Mouse (Mus musculus) myocyte (in vitro differentiated cells): ENCODE measurements around the gene Zfp36l1. TPM values are rescaled to one million over a fixed set of nuclear protein-coding genes. Genes with fewer than 3 reads are reported as not detected.
A peak's percentile ranks its signal among the peaks of the same experiment; 100 is the strongest.

ENCODE experiments used
- H3K27me3 ChIP-seq: one replicate; pipeline ENCODE4 v1.6.1; 2011; ENCODE audit not compliant: control insufficient read depth, insufficient read depth, insufficient read length
- H3K36me3 ChIP-seq: one replicate; pipeline ENCODE4 v1.6.1; 2011; ENCODE audit not compliant: control insufficient read depth, insufficient read depth
- H3K4me2 ChIP-seq: one replicate; pipeline ENCODE4 v1.6.1; 2011; ENCODE audit warnings: low read depth, control low read depth
- H3K4me3 ChIP-seq: one replicate; pipeline ENCODE4 v1.5.1; 2011; ENCODE audit warnings: mild to moderate bottlenecking, control low read depth, moderate library complexity
- H3K79me2 ChIP-seq: one replicate; pipeline ENCODE4 v1.6.1; 2011; ENCODE audit not compliant: control insufficient read depth, insufficient read depth
- H3ac ChIP-seq: one replicate; pipeline ENCODE4 v1.6.1; 2011; ENCODE audit not compliant: control insufficient read depth, insufficient read length
- CEBPB ChIP-seq: IDR thresholded peaks from 2 replicates; pipeline ENCODE4 v1.6.1; 2011; ENCODE audit warnings: mild to moderate bottlenecking, moderate library complexity; ENCODE audit not compliant: poor library complexity, insufficient read depth, severe bottlenecking
- E2F4 ChIP-seq: IDR thresholded peaks from one replicate; pipeline ENCODE4 v1.6.1; 2011; ENCODE audit warnings: mild to moderate bottlenecking, control low read depth, moderate library complexity; ENCODE audit not compliant: insufficient read depth
- MAX ChIP-seq: IDR thresholded peaks from one replicate; pipeline ENCODE4 v1.6.1; 2011; ENCODE audit warnings: low read depth, mild to moderate bottlenecking, control low read depth
- MYOD1 ChIP-seq, 3 experiments: IDR thresholded peaks; one replicate each; pipeline ENCODE4 v1.6.1; 2011; ENCODE audit warnings: control low read depth in 2 of 3, low read depth in 2 of 3, mild to moderate bottlenecking in 2 of 3, moderate library complexity in 1 of 3; ENCODE audit not compliant: insufficient read length in 2 of 3, control insufficient read depth in 1 of 3
- MYOG ChIP-seq, 3 experiments: IDR thresholded peaks; one replicate each; pipeline ENCODE4 v1.6.1; 2011; ENCODE audit warnings: control low read depth in 2 of 3, low read depth in 2 of 3, mild to moderate bottlenecking in 2 of 3; ENCODE audit not compliant: insufficient read length in 2 of 3, control insufficient read depth in 1 of 3, insufficient read depth in 1 of 3
- POLR2A ChIP-seq: IDR thresholded peaks from one replicate; pipeline ENCODE4 v1.6.1; 2011; ENCODE audit warnings: low read depth, mild to moderate bottlenecking, control low read depth, moderate library complexity; ENCODE audit not compliant: insufficient read length
- POLR2AphosphoS2 ChIP-seq: IDR thresholded peaks from one replicate; pipeline ENCODE4 v1.6.1; 2011; ENCODE audit warnings: low read depth, control low read depth; ENCODE audit not compliant: insufficient read length
- REST ChIP-seq: IDR thresholded peaks from one replicate; pipeline ENCODE4 v1.6.1; 2011; ENCODE audit warnings: mild to moderate bottlenecking, control low read depth, moderate library complexity; ENCODE audit not compliant: insufficient read depth, insufficient read length
- SRF ChIP-seq: IDR thresholded peaks from one replicate; pipeline ENCODE4 v1.6.1; 2011; ENCODE audit warnings: low read depth; ENCODE audit not compliant: control insufficient read depth, insufficient read length
- TCF12 ChIP-seq: IDR thresholded peaks from one replicate; pipeline ENCODE4 v1.6.1; 2011; ENCODE audit warnings: mild to moderate bottlenecking, control low read depth; ENCODE audit not compliant: poor library complexity, insufficient read depth, severe bottlenecking
- TCF3 ChIP-seq: IDR thresholded peaks from one replicate; pipeline ENCODE4 v1.6.1; 2011; ENCODE audit warnings: low read depth, control low read depth; ENCODE audit not compliant: insufficient read length
- USF1 ChIP-seq: IDR thresholded peaks from one replicate; pipeline ENCODE4 v1.6.1; 2011; ENCODE audit warnings: low read depth, mild to moderate bottlenecking, control low read depth, moderate library complexity
- polyA plus RNA-seq: library from polyadenylated mRNA; unstranded; fragments of >200 nt; fragmentation: generic; extraction: Trizol; gene quantifications from one replicate; pipeline ENCODE4 v1.2.1, GENCODE M21; 2012; ENCODE audit warnings: missing spikeins

Zfp36l1 gene
- polyA plus RNA-seq, 1 experiment = 35.7 TPM

- Histone ChIP-seq H3K27me3 (no peaks in the 10 kb centered on the region), H3ac (no peak overlapping the region), H3K79me2 (no peaks in the 10 kb centered on the region), H3K4me3 (no peak overlapping the region), H3K36me3 (no peaks in the 10 kb centered on the region), H3K4me2 (no peak overlapping the region)
- TF ChIP-seq MYOG (IDR thresholded peaks at IDR 0.05; ENCODE audit: control insufficient read depth in 1 of 3, insufficient read depth in 1 of 3, insufficient read length in 2 of 3, low read depth in 2 of 3) = peak in 1 of 3 experiments; percentile 26
- no peak for TF ChIP-seq POLR2A
- TF ChIP-seq TCF3 = no peak
- TF ChIP-seq MYOD1 (IDR thresholded peaks at IDR 0.05; ENCODE audit: control insufficient read depth in 1 of 3, insufficient read length in 2 of 3, low read depth in 2 of 3) = peak in 1 of 3 experiments; percentile 66
These were observed 30.1 kb downstream of the Zfp36l1 start for GRCm38 (mm10) chr12:80082730-80083129.

- Histone ChIP-seq H3K36me3 (no peaks in the 10 kb centered on the region), H3K79me2 (no peaks in the 10 kb centered on the region), H3K27me3 (no peaks in the 10 kb centered on the region), H3ac (no peak overlapping the region), H3K4me2 (no peak overlapping the region), H3K4me3 (no peak overlapping the region)
- TF ChIP-seq SRF = no peak
- no peak for TF ChIP-seq REST
- no peak for TF ChIP-seq MYOG (IDR thresholded peaks at IDR 0.05; ENCODE audit: control insufficient read depth in 1 of 3, insufficient read depth in 1 of 3, insufficient read length in 2 of 3, low read depth in 2 of 3)
- TF ChIP-seq MAX = no peak
- TF ChIP-seq TCF12 = no peak
- TF ChIP-seq E2F4 = no peak
- TF ChIP-seq POLR2AphosphoS2 = no peak
- TF ChIP-seq CEBPB = no peak
- no peak for TF ChIP-seq USF1
- TF ChIP-seq POLR2A = no peak
- no peak for TF ChIP-seq TCF3
- no peak for TF ChIP-seq MYOD1 (IDR thresholded peaks at IDR 0.05; ENCODE audit: control insufficient read depth in 1 of 3, insufficient read length in 2 of 3, low read depth in 2 of 3)
These were observed 31.4 kb downstream of the Zfp36l1 start for GRCm38 (mm10) chr12:80081440-80081839.

- Histone ChIP-seq H3K4me2 (no peak overlapping the region), H3K79me2 (no peaks in the 10 kb centered on the region), H3K4me3 (no peak overlapping the region), H3K27me3 (no peaks in the 10 kb centered on the region), H3ac (no peak overlapping the region), H3K36me3 (no peaks in the 10 kb centered on the region)
- no peak for TF ChIP-seq POLR2AphosphoS2
- no peak for TF ChIP-seq TCF12
- peak in 1 of 3 experiments; percentile 29 for TF ChIP-seq MYOG (IDR thresholded peaks at IDR 0.05; ENCODE audit: control insufficient read depth in 1 of 3, insufficient read depth in 1 of 3, insufficient read length in 2 of 3, low read depth in 2 of 3)
These were observed 32.9 kb downstream of the Zfp36l1 start for GRCm38 (mm10) chr12:80079937-80080336.

- H3ac ChIP-seq = no peak overlapping the region
- no peak overlapping the region for H3K4me3 ChIP-seq
- H3K79me2 ChIP-seq = no peaks in the 10 kb centered on the region
- no peaks in the 10 kb centered on the region for H3K36me3 ChIP-seq
- H3K27me3 ChIP-seq = no peaks in the 10 kb centered on the region
- TF ChIP-seq E2F4 (no peak), MYOD1 (IDR thresholded peaks at IDR 0.05; ENCODE audit: control insufficient read depth in 1 of 3, insufficient read length in 2 of 3, low read depth in 2 of 3) (no peak)
- no peak overlapping the region for H3K4me2 ChIP-seq
These were observed 38.5 kb downstream of the Zfp36l1 start for GRCm38 (mm10) chr12:80074331-80074730.

GRCm38 (mm10) chr12:80070534-80071287 lies 42.1 kb downstream of the Zfp36l1 start:
- no peak overlapping the region for H3K4me3 ChIP-seq
- H3K4me2 ChIP-seq = no peak overlapping the region

More at GRCm38 (mm10) chr12:80070534-80071287, 42.1 kb downstream of the Zfp36l1 start:
- Histone ChIP-seq H3K36me3 (no peaks in the 10 kb centered on the region), H3K79me2 (no peaks in the 10 kb centered on the region), H3ac (no peak overlapping the region), H3K27me3 (no peaks in the 10 kb centered on the region)
- TF ChIP-seq TCF12 (no peak), USF1 (no peak), MAX (no peak), CEBPB (no peak), REST (no peak), E2F4 (no peak), POLR2AphosphoS2 (no peak), MYOG (IDR thresholded peaks at IDR 0.05; ENCODE audit: control insufficient read depth in 1 of 3, insufficient read depth in 1 of 3, insufficient read length in 2 of 3, low read depth in 2 of 3) (no peak), POLR2A (no peak), TCF3 (no peak), SRF (no peak), MYOD1 (IDR thresholded peaks at IDR 0.05; ENCODE audit: control insufficient read depth in 1 of 3, insufficient read length in 2 of 3, low read depth in 2 of 3) (no peak)
